Mouse (Mus musculus): ENCODE data around the gene Pecam1.

GRCm38 (mm10) chr11:106782841-106783764 is 32.7 kb upstream of the Pecam1 start:
- no peak for TF ChIP-seq CTCF (IDR thresholded peaks at IDR 0.05; ENCODE audit: low read depth, low read length)
- TF ChIP-seq POLR2A (IDR thresholded peaks at IDR 0.05; ENCODE audit: insufficient read depth, low read length) = no peak
